Mouse (Mus musculus): ENCODE results near the gene Abhd5. TPM values are rescaled to one million over a fixed set of nuclear protein-coding genes. Genes with fewer than 3 reads are reported as not detected.

Abhd5 gene
- polyA plus RNA-seq, 1 experiment from 2014 or later, result 23.7 TPM

DNA sequence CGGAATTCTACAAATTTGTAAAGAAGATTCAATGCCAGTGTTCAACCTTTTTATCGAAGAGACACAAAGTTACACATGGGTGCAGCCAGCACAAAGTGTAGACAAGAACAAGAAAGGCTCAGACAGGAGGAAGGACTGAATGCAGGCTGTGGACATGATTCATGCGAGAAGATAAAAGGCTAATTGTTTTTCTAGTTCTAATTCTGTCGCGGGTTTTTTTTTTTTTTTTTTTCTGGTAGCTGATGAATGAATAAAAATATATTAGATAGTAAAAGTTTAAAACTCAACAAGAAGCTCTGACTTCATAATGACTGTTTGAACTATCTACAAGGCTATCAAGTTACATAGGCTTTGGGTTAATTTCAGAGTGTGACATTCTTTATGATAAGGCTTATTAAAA lies 11.4 kb upstream of the Abhd5 start:
- H3K27ac ChIP-seq (ENCODE audit: low read depth, low read length), result no peak overlapping the region
- 66% methylated on average over 5 of the region's 5 CpGs for WGBS
- no peaks in the 10 kb centered on the region for H3K36me3 ChIP-seq (ENCODE audit: control insufficient read depth, insufficient read depth, low read length)
- DNase-seq (ENCODE audit: low spot score) (no peak), ATAC-seq (ENCODE audit: low FRiP score) (no peak)
- no peak overlapping the region for H3K4me3 ChIP-seq (ENCODE audit: low read depth, low read length)
- H3K9me3 ChIP-seq (ENCODE audit: control insufficient read depth, low read length), result no peaks in the 10 kb centered on the region
- H3K4me2 ChIP-seq (replicated peaks; ENCODE audit: low read depth, low read length), result no peak overlapping the region
- H3K9ac ChIP-seq (ENCODE audit: low read depth, low read length), result no peak overlapping the region
- no peaks in the 10 kb centered on the region for H3K4me1 ChIP-seq (replicated peaks; ENCODE audit: control insufficient read depth, insufficient read depth, low read length)
- H3K27me3 ChIP-seq (ENCODE audit: control insufficient read depth, insufficient read depth, low read length), result no peaks in the 10 kb centered on the region

DNA sequence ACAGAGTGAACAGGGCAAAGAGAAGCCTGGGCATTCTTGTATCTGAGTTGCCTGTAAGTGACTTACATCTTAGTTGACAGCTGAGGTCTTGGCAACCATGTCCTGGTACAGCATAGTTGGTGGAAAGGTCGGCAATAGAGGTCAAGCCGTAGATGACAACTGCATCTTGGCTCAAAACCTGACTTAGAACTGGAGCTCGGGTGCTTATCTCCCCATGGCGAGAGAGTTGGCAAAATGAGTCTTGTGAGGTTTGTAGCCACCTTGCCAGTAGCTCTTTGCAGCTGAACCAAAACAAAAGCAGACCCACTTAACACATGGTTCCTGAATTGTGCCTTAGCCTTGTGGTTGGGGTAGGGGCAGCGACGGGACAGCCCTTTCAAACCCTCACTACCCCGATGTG lies 8.0 kb upstream of the Abhd5 start:
- Histone ChIP-seq H3K36me3 (ENCODE audit: control insufficient read depth, insufficient read depth, low read length) (no peaks in the 10 kb centered on the region), H3K27ac (ENCODE audit: low read depth, low read length) (no peak overlapping the region), H3K9ac (ENCODE audit: low read depth, low read length) (no peak overlapping the region), H3K9me3 (ENCODE audit: control insufficient read depth, low read length) (no peaks in the 10 kb centered on the region), H3K27me3 (ENCODE audit: control insufficient read depth, insufficient read depth, low read length) (no peaks in the 10 kb centered on the region), H3K4me3 (ENCODE audit: low read depth, low read length) (no peak overlapping the region), H3K4me2 (replicated peaks; ENCODE audit: low read depth, low read length) (no peak overlapping the region), H3K4me1 (replicated peaks; ENCODE audit: control insufficient read depth, insufficient read depth, low read length) (no peaks in the 10 kb centered on the region)
- ATAC-seq (ENCODE audit: low FRiP score) (no peak), DNase-seq (ENCODE audit: low spot score) (no peak)
- WGBS, result 83% methylated on average over 7 of the region's 7 CpGs

DNA sequence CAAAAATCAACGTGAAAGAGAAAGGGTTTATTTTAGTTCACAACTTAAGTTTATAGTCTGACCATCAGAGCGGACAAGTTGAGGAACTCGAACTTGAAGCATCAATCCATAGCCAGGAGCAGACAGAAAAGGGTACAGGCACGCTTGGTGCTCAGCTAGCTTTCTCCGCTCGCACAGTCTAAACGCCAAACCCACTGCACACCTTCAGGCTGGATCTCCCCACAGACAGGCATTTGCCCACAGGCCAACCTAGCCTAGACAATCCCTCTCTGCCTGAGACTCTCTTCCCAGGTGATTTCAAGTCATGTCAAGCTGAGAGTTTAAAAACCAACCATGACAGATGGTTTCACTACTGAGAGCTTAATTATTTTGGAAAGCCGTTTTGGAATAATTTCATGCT lies 6.8 kb upstream of the Abhd5 start:
- no peak overlapping the region for H3K4me2 ChIP-seq (replicated peaks; ENCODE audit: low read depth, low read length)
- H3K27ac ChIP-seq (ENCODE audit: low read depth, low read length), result no peak overlapping the region
- WGBS, result 92% methylated on average over 8 of the region's 8 CpGs
- ATAC-seq (ENCODE audit: low FRiP score), result no peak
- H3K4me1 ChIP-seq (replicated peaks; ENCODE audit: control insufficient read depth, insufficient read depth, low read length), result no peaks in the 10 kb centered on the region
- no peak for DNase-seq (ENCODE audit: low spot score)
- no peaks in the 10 kb centered on the region for H3K27me3 ChIP-seq (ENCODE audit: control insufficient read depth, insufficient read depth, low read length)
- no peak overlapping the region for H3K4me3 ChIP-seq (ENCODE audit: low read depth, low read length)
- no peak overlapping the region for H3K9ac ChIP-seq (ENCODE audit: low read depth, low read length)
- no peaks in the 10 kb centered on the region for H3K36me3 ChIP-seq (ENCODE audit: control insufficient read depth, insufficient read depth, low read length)
- no peaks in the 10 kb centered on the region for H3K9me3 ChIP-seq (ENCODE audit: control insufficient read depth, low read length)

DNA sequence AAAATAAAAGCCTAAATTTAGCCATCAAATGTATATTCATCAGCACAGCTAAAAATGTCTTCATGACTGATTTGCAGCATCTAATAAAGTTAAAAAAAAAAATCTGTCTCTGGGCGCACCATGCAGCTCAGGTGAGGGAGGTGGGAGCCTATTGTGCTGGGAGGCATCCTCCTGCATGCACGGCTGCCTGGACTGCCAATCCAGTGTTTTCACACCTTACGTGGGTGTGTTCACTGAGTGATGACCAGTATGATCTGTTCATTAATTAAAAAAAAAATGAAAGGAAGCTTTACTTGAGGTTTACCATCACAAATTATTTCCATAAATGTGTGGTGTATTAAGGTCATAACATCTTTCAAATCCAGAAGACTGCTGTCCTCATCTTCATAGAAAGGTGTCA lies 6.1 kb upstream of the Abhd5 start:
- DNase-seq (ENCODE audit: low spot score) (no peak), ATAC-seq (ENCODE audit: low FRiP score) (no peak)
- WGBS, result 88% methylated on average over 3 of the region's 3 CpGs
- Histone ChIP-seq H3K9me3 (ENCODE audit: control insufficient read depth, low read length) (no peaks in the 10 kb centered on the region), H3K9ac (ENCODE audit: low read depth, low read length) (no peak overlapping the region), H3K4me2 (replicated peaks; ENCODE audit: low read depth, low read length) (no peak overlapping the region), H3K36me3 (ENCODE audit: control insufficient read depth, insufficient read depth, low read length) (no peaks in the 10 kb centered on the region), H3K4me1 (replicated peaks; ENCODE audit: control insufficient read depth, insufficient read depth, low read length) (no peaks in the 10 kb centered on the region), H3K27me3 (ENCODE audit: control insufficient read depth, insufficient read depth, low read length) (no peaks in the 10 kb centered on the region), H3K27ac (ENCODE audit: low read depth, low read length) (no peak overlapping the region), H3K4me3 (ENCODE audit: low read depth, low read length) (no peak overlapping the region)

DNA sequence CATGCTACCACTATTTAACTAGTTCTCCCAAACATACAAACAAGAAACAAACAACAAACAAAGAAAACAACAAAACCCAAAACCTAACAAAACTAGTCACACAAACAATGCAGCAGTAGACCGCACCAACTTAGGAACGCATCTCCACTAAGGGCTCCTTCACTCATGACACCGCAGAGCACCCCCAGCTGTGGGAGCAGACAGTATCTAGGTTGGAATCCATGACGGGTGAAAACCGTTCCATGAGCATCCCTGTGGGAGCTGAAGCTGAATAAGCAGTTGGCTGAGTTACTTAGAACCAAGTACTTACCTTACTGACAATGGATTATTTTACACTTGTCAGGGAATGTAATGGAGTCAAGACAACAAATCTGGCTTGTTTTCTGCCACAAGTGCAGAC lies 5.3 kb upstream of the Abhd5 start:
- no peak for ATAC-seq (ENCODE audit: low FRiP score)
- 85% methylated on average over 5 of the region's 5 CpGs for WGBS
- no peaks in the 10 kb centered on the region for H3K4me1 ChIP-seq (replicated peaks; ENCODE audit: control insufficient read depth, insufficient read depth, low read length)

DNA sequence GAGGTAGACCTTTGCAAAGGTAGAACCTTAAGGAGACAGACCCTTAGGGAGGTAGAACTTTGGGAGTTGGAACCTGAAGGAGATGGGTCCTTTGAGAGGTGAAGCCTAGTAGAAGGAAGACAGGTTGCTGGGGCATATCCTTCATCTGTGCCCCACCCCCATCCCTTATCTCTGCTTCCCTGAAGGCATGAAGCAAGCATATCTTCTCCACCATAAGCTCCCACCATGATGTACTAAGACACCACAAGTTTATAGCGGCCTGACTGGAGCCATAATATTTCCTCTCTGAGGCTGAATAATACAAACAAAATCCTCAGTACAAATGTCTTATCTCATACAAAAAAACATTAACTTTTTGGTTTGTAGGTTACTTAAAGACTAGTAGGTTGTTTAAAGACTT lies 3.5 kb upstream of the Abhd5 start:
- Histone ChIP-seq H3K36me3 (ENCODE audit: control insufficient read depth, insufficient read depth, low read length) (no peaks in the 10 kb centered on the region), H3K4me2 (replicated peaks; ENCODE audit: low read depth, low read length) (no peak overlapping the region), H3K9ac (ENCODE audit: low read depth, low read length) (no peak overlapping the region), H3K9me3 (ENCODE audit: control insufficient read depth, low read length) (no peaks in the 10 kb centered on the region), H3K27ac (ENCODE audit: low read depth, low read length) (no peak overlapping the region), H3K4me3 (ENCODE audit: low read depth, low read length) (no peak overlapping the region), H3K4me1 (replicated peaks; ENCODE audit: control insufficient read depth, insufficient read depth, low read length) (no peaks in the 10 kb centered on the region), H3K27me3 (ENCODE audit: control insufficient read depth, insufficient read depth, low read length) (no peaks in the 10 kb centered on the region)
- no peak for DNase-seq (ENCODE audit: low spot score)
- ATAC-seq (ENCODE audit: low FRiP score), result no peak
- 96% methylated on average over 1 of the region's 1 CpGs for WGBS

More for the DNA sequence above, 5.3 kb upstream of the Abhd5 start:
- no peak overlapping the region for H3K9ac ChIP-seq (ENCODE audit: low read depth, low read length)
- no peak overlapping the region for H3K27ac ChIP-seq (ENCODE audit: low read depth, low read length)
- H3K9me3 ChIP-seq (ENCODE audit: control insufficient read depth, low read length), result no peaks in the 10 kb centered on the region
- no peaks in the 10 kb centered on the region for H3K27me3 ChIP-seq (ENCODE audit: control insufficient read depth, insufficient read depth, low read length)
- no peak overlapping the region for H3K4me3 ChIP-seq (ENCODE audit: low read depth, low read length)
- no peak overlapping the region for H3K4me2 ChIP-seq (replicated peaks; ENCODE audit: low read depth, low read length)
- H3K36me3 ChIP-seq (ENCODE audit: control insufficient read depth, insufficient read depth, low read length), result no peaks in the 10 kb centered on the region
- no peak for DNase-seq (ENCODE audit: low spot score)

- Histone ChIP-seq H3K4me3 (ENCODE audit: low read depth, low read length) (no peak overlapping the region), H3K9me3 (ENCODE audit: control insufficient read depth, low read length) (no peaks in the 10 kb centered on the region), H3K27ac (ENCODE audit: low read depth, low read length) (no peak overlapping the region), H3K27me3 (ENCODE audit: control insufficient read depth, insufficient read depth, low read length) (no peaks in the 10 kb centered on the region), H3K4me1 (replicated peaks; ENCODE audit: control insufficient read depth, insufficient read depth, low read length) (no peaks in the 10 kb centered on the region), H3K4me2 (replicated peaks; ENCODE audit: low read depth, low read length) (no peak overlapping the region), H3K36me3 (ENCODE audit: control insufficient read depth, insufficient read depth, low read length) (no peaks in the 10 kb centered on the region), H3K9ac (ENCODE audit: low read depth, low read length) (no peak overlapping the region)
- ATAC-seq (ENCODE audit: low FRiP score) (no peak), DNase-seq (ENCODE audit: low spot score) (no peak)
- WGBS, result 82% methylated on average over 4 of the region's 4 CpGs
These were observed 2.1 kb upstream of the Abhd5 start for GRCm38 (mm10) chr9:122349286-122349685.

DNA sequence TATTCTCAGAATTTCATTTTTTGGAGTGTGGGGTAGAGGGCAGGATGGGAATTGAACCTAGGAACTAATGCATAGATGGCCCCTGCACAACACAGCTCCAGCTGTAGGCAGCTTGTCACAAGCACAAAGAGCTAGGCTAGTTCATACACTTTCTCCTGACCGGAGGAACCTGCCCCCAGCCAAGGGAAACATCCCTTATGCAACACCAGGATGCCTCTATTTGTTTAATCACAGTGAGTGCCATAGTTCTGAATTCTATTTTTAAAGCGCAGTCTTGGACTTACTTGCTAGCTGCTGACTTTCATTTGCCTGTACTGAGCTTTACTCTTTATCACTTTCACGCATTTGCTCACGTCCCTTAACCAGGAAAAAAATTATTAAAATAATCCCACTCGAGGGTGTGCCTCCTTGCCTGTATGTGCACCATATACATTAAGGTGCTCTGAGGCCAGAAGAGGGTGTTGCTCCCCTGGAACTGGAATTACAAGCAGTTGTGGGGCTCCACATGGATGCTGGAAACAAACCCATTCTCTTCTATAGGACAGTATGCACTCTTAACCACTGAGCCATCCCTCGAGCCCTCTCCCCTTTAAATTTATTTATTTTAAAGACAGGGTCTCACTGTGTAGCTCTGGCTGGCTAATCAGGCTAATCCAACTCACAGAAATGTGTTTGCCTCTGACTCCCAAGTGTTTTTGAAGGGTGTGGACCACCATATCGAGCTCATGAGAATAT lies 845 bp upstream of the Abhd5 start:
- H3K4me3 ChIP-seq (ENCODE audit: low read depth, low read length), result no peak overlapping the region
- H3K4me1 ChIP-seq (replicated peaks; ENCODE audit: control insufficient read depth, insufficient read depth, low read length), result no peaks in the 10 kb centered on the region
- WGBS, result 83% methylated on average over 7 of the region's 7 CpGs
- H3K9ac ChIP-seq (ENCODE audit: low read depth, low read length), result no peak overlapping the region
- no peak overlapping the region for H3K27ac ChIP-seq (ENCODE audit: low read depth, low read length)
- ATAC-seq (ENCODE audit: low FRiP score), result no peak
- H3K4me2 ChIP-seq (replicated peaks; ENCODE audit: low read depth, low read length), result no peak overlapping the region
- peak; percentile 2 for DNase-seq (ENCODE audit: low spot score)
- H3K9me3 ChIP-seq (ENCODE audit: control insufficient read depth, low read length), result no peaks in the 10 kb centered on the region
- no peaks in the 10 kb centered on the region for H3K27me3 ChIP-seq (ENCODE audit: control insufficient read depth, insufficient read depth, low read length)
- no peaks in the 10 kb centered on the region for H3K36me3 ChIP-seq (ENCODE audit: control insufficient read depth, insufficient read depth, low read length)

DNA sequence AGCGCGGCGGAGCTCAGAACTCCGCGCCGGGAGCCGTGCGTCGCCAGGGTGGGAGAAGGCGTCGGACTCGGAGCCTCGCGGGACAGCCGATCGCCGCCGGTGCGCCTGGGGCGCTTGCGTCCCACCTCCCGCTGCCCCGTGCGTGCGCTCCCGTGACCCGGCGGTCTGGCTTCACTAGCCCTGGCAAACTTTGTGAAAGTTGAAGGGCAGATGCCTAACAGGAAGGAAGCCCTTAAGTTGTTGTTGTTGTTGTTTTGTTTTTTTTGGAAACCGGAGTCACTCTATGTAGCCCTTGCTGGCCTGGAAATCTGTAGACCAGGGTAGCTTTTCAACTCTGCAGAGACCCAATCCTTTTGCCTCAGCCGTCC lies 601 bp downstream of the Abhd5 start:
- WGBS, result under 1% methylated on average over 30 of the region's 30 CpGs
- Histone ChIP-seq H3K36me3 (ENCODE audit: control insufficient read depth, insufficient read depth, low read length) (no peaks in the 10 kb centered on the region), H3K4me3 (ENCODE audit: low read depth, low read length) (peak overlapping the region; percentile 68), H3K4me1 (replicated peaks; ENCODE audit: control insufficient read depth, insufficient read depth, low read length) (no peaks in the 10 kb centered on the region), H3K9ac (ENCODE audit: low read depth, low read length) (peak overlapping the region; percentile 83), H3K4me2 (replicated peaks; ENCODE audit: low read depth, low read length) (peak overlapping the region; percentile 64), H3K27me3 (ENCODE audit: control insufficient read depth, insufficient read depth, low read length) (no peaks in the 10 kb centered on the region), H3K27ac (ENCODE audit: low read depth, low read length) (0 out of 2 replicates have a peak overlapping the region, but pooled peaks have one; percentile 54), H3K9me3 (ENCODE audit: control insufficient read depth, low read length) (no peaks in the 10 kb centered on the region)
- ATAC-seq (ENCODE audit: low FRiP score) (peak; percentile 13; the same call in 1 of the 2 replicates), DNase-seq (ENCODE audit: low spot score) (no peak)

Data from hindbrain, embryonic 11.5 days (tissue).